Mouse (Mus musculus) spleen, adult 12 weeks (tissue): Measurements from ENCODE around the gene Gm3033.
"Not testable (repeated sequence)": the region's sequence is repeated elsewhere in the genome, so short reads cannot be mapped to it uniquely, and the experiment has no call there.

Experiments
- DNase-seq: peaks from one replicate; pipeline ENCODE4 v3.0.0; 2022; ENCODE audit warnings: low spot score

Gm3033 gene

DNA sequence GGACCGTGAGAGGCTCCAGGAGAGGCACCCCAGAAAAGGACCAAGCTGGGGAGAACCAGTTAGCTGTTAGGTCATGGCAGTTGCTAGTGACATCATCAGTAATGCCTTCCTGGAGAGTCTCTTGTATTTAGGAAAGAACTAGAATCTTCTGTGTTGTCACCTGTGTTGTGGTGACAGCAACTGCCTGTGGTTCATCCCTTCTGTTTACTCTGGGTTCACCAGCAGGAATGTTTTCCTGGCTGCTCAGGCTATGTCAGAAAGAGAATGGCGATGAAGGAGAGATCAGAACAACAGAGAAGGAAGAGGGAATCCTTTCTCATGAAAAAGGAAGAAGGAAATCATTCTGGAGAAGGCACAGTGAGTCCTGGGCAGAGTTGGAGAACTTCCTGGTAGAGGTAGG, at the start of gene Gm3033:
Gene Gm3033, plus strand, starts transcription at position 301 of the 400 bp plus-strand sequence.
- DNase-seq: not testable (repeated sequence)

DNA sequence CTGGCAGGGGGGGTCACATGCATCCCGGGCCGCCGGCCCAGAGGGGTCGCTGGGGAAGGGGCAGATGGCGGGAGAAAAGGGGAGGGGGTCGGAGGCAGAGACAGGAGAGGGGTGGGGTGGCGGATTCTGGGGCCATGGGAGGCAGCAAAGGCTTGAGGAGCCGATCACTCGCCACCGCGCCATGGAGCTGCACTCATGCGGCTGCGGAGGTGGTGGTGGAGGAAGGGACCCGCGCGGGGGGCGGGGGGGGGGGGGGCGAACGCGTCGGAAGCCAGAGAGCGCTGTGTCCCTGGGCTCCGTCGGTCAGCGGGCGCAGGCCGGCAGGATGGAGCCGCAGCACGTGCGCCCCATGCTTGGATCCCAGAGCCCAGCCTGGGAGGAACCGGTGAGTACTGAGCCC, 36.3 kb upstream of the Gm3033 start, which contains the start of gene Gm3002:
Gene Gm3002, plus strand, starts transcription at position 301 of the 400 bp plus-strand sequence.
- not testable (repeated sequence) for DNase-seq

DNA sequence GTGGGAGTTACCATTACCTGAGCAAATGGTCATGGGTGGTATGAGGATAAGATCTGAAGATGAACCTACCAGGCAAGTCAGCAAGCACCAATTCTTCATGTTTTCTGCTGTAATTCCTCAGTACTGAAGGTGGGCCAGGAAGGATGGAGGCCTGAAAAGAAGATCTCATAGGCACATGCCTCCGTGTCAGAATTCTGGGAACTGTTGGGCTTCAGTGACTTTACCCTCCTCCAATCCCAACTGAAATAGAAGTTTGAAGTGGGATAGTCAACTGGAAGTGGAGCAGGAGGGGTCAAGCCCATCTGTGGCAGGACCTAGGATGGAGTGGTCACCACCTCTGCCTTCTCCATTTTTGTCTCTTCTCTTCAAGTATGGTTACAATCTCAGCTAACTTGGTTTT, 37.8 kb downstream of the Gm3033 start, which contains the start of gene Gm2916:
Gene Gm2916, plus strand, starts transcription at position 301 of the 400 bp plus-strand sequence.
- DNase-seq: not testable (repeated sequence)
